Mouse (Mus musculus) heart, embryonic 15.5 days (tissue): ENCODE results near the gene Gm17689. TPM values are rescaled to one million over a fixed set of nuclear protein-coding genes. Genes with fewer than 3 reads are reported as not detected.

ENCODE experiments used
- ATAC-seq: fragments of 200-750 bp; cut with Nextera tagmentation; replicated peaks from 2 replicates; pipeline ENCODE4 v1.8.0; 2017; ENCODE audit warnings: low read depth, moderate TSS enrichment; ENCODE audit not compliant: insufficient number of reproducible peaks, insufficient read depth, low FRiP score
- H3K27ac ChIP-seq: fragments of 300-500 bp; sonication (generic); 2 replicates; pipeline ENCODE4 v1.5.1; 2015; ENCODE audit warnings: mild to moderate bottlenecking, inconsistent platforms
- H3K27me3 ChIP-seq: fragments of 300-500 bp; sonication (generic); 2 replicates; pipeline ENCODE4 v1.6.1; 2015; ENCODE audit warnings: inconsistent platforms
- H3K36me3 ChIP-seq: fragments of 300-500 bp; sonication (generic); 2 replicates; pipeline ENCODE4 v1.6.1; 2015; ENCODE audit warnings: mild to moderate bottlenecking, inconsistent platforms
- H3K4me1 ChIP-seq: fragments of 300-500 bp; sonication (generic); replicated peaks from 2 replicates; pipeline ENCODE4 v1.6.1; 2015; ENCODE audit warnings: inconsistent platforms
- H3K4me2 ChIP-seq: fragments of 300-500 bp; sonication (generic); 2 replicates; pipeline ENCODE4 v1.6.1; 2015; ENCODE audit warnings: inconsistent platforms, mild to moderate bottlenecking, moderate library complexity
- H3K4me3 ChIP-seq: fragments of 300-500 bp; sonication (generic); 2 replicates; pipeline ENCODE4 v1.5.1; 2015; ENCODE audit warnings: mild to moderate bottlenecking, inconsistent platforms
- H3K9ac ChIP-seq: fragments of 300-500 bp; sonication (generic); 2 replicates; pipeline ENCODE4 v1.6.1; 2015; ENCODE audit warnings: mild to moderate bottlenecking, inconsistent platforms
- H3K9me3 ChIP-seq: fragments of 300-500 bp; sonication (generic); replicated peaks from 2 replicates; pipeline ENCODE4 v1.6.1; 2016; ENCODE audit warnings: inconsistent platforms
- WGBS: fragments of 180-500 bp; shearing (Covaris S2); methylation state at CpG from one replicate; pipeline ENCODE4 v1.1.7; 2015; ENCODE audit warnings: mixed read lengths; 5-methylcytosine and 5-hydroxymethylcytosine counted together
- polyA plus RNA-seq: library from polyadenylated mRNA; unstranded; fragments of >200 nt; fragmentation: Nextera tagmentation; extraction: Ambion mirVana; gene quantifications from 2 replicates; pipeline ENCODE4 v1.2.1, GENCODE M21; 2015

Gene Gm17689
- not detected in 2 replicates for polyA plus RNA-seq

DNA sequence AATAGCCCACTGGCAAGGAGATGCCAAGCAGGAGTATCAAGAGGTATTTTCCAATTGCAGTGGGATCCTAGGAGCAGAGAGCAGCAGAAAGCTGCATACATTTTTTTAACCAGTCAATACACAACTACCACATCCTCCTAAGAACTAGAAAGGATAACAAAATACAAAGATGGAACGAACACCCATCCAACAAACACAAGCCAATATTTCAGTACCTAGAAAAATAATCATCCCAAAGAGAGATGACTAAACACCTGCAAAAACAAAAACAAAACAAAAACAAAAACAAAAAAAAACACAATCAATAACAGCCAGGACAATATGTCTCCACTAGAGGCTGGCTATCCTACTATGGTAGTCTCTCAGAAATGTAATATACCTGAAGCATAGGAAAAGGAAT lies at the start of gene Gm17689:
Gm17689 (minus strand) TSS at position 101 of the 400 bp plus-strand sequence.
- no peak for ATAC-seq
- no peaks in the 10 kb centered on the region for H3K27me3 ChIP-seq
- no peaks in the 10 kb centered on the region for H3K9me3 ChIP-seq
- H3K9ac ChIP-seq = no peak within 1 kb of the TSS
- no peaks in the 10 kb centered on the region for H3K4me1 ChIP-seq
- H3K4me2 ChIP-seq = no peak within 1 kb of the TSS
- no peak within 1 kb of the TSS for H3K4me3 ChIP-seq
- H3K36me3 ChIP-seq = no peaks in the 10 kb centered on the region
- 60% methylated on average over 1 of the region's 1 CpGs for WGBS
- H3K27ac ChIP-seq = no peak within 1 kb of the TSS

- Histone ChIP-seq H3K36me3 (no peaks in the 10 kb centered on the region), H3K4me3 (no peak within 1 kb of the TSS), H3K4me2 (no peak within 1 kb of the TSS), H3K27ac (no peak within 1 kb of the TSS), H3K4me1 (no peaks in the 10 kb centered on the region), H3K9ac (no peak within 1 kb of the TSS), H3K9me3 (no peaks in the 10 kb centered on the region), H3K27me3 (no peaks in the 10 kb centered on the region)
- WGBS = 92% methylated on average over 2 of the region's 2 CpGs
- no peak for ATAC-seq
These were observed 40.6 kb downstream of the Gm17689 start, which contains the start of gene Gm5615 for GRCm38 (mm10) chr9:36541863-36542262. Gm5615 (minus strand) TSS chr9:36541963.

Other genes starting within 250 kb of the Gm17689 start
- gene Gm7257, start 150.8 kb downstream of the Gm17689 start, polyA plus RNA-seq = not detected in 2 replicates
- not detected in 2 replicates for gene Gm9513, start 107.0 kb downstream of the Gm17689 start, polyA plus RNA-seq
- gene Gm5615, start 40.7 kb downstream of the Gm17689 start, polyA plus RNA-seq = not detected in 2 replicates
- gene A630095E13Rik, start 60.7 kb upstream of the Gm17689 start, polyA plus RNA-seq = not detected in 2 replicates
- gene Acrv1, start 110.6 kb upstream of the Gm17689 start, polyA plus RNA-seq = not detected in 2 replicates
- 18.3 and 19.9 TPM in 2 replicates for gene Chek1, start 144.4 kb upstream of the Gm17689 start, polyA plus RNA-seq
- 129 and 142 TPM in 2 replicates for gene Stt3a, start 185.0 kb upstream of the Gm17689 start, polyA plus RNA-seq
- 68.3 and 74.7 TPM in 2 replicates for gene Ei24, start 214.8 kb upstream of the Gm17689 start, polyA plus RNA-seq
- 1.9 and 5.0 TPM in 2 replicates for gene Fez1, start 239.2 kb upstream of the Gm17689 start, polyA plus RNA-seq